Mouse (Mus musculus) pancreas, adult 10 weeks (tissue): ENCODE results near the gene Acsl3. TPM values are rescaled to one million over a fixed set of nuclear protein-coding genes. Genes with fewer than 3 reads are reported as not detected.

ENCODE experiments used
- polyA plus RNA-seq: library from polyadenylated mRNA; stranded (reverse); fragments of 350-450 nt; fragmentation: Illumina TruSeq; extraction: RNeasy Lipid Tissue Mini Kit (QIAGEN cat#74804); gene quantifications from one replicate; pipeline ENCODE4 v1.2.3, GENCODE M21; 2015; ENCODE audit warnings: low read depth, low replicate concordance; ENCODE audit not compliant: insufficient read depth

Gene Acsl3
- polyA plus RNA-seq: 2.7 TPM

GRCm38 (mm10) chr1:78657671-78658440 lies at the start of gene Acsl3, which contains the start of gene Utp14b:
Gene Acsl3 (plus strand): TSS chr1:78657825.
Gene Utp14b (plus strand): TSS chr1:78658038.

Other genes with a start within 250 kb of the Acsl3 start
- 9.0 TPM for gene Farsb, start 168.9 kb upstream of the Acsl3 start, polyA plus RNA-seq
- gene Mogat1, start 146.8 kb upstream of the Acsl3 start, polyA plus RNA-seq: 0.98 TPM
- gene BC035947, start 145.7 kb upstream of the Acsl3 start, polyA plus RNA-seq: not detected
- 0.63 TPM for gene Utp14b, start 213 bp downstream of the Acsl3 start, polyA plus RNA-seq
- gene Kcne4, start 158.9 kb downstream of the Acsl3 start, polyA plus RNA-seq: 1.2 TPM